In the genomic region with DNA sequence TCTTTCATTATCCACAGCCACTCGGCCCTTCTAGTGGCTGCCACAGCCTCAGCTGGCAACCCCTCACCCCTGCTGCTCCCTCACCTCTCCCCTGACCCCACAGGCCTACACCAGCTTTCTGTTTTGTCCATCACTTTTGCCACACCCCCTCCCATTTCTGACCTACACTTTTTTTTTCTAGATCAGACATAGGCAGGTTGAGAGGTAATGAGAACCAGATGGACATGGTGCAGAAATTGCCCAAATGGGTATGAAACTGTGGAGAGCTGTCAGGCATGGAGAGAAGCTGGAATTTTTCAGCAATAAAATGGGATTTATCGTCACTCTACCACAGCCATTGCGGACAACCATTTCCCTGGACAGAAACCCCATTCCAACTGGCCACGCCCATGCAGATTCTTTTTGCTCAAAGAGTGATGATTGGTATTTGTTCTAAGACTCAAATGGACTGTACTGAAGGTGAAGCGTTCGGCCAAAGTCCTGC, we compare ENCODE assay signal across 15 mouse cellular contexts.
DNase-seq lines count a peak whose midpoint lies in the region; ATAC-seq lines count a peak whose summit lies in the region.
"Had no signal": no experiment of that assay in that cellular context is flagged by ENCODE, and none has a peak within 500 bp of the region (broad histone marks: within the 10 kb centered on the region; RNA-seq: fewer than 3 reads in every experiment).

No protein-coding gene starts in this region.

- DNase-seq in cerebellum, adult 9-10 months: peak; percentile 54
- DNase-seq in kidney, postnatal 14 days: peak; percentile 23
- DNase-seq in kidney, adult 11 months: no peak
- no peak for DNase-seq in embryonic facial prominence, embryonic 14.5 days (ENCODE audit: low spot score)
- DNase-seq in mesoderm, embryonic 11.5 days (ENCODE audit: low read depth, low spot score): peak; percentile 84
- no peak for DNase-seq in heart, postnatal 10 days
- DNase-seq: adrenal gland, postnatal 10 days; kidney, postnatal 36 days; left cerebral cortex, postnatal 4 days had no signal

- no peaks in the 10 kb centered on the region for H3K9me3 ChIP-seq in embryonic facial prominence, embryonic 14.5 days (ENCODE audit: control insufficient read depth, low read length)
- H3K9me3 ChIP-seq: midbrain, embryonic 15.5 days had no signal

- H3K27ac ChIP-seq in embryonic facial prominence, embryonic 14.5 days (replicated peaks; ENCODE audit: low read depth, low read length): no peak overlapping the region
- H3K27ac ChIP-seq: liver, embryonic 14.5 days; midbrain, embryonic 15.5 days had no signal

- no peak for ATAC-seq in cerebellum, adult (ENCODE audit: insufficient number of reproducible peaks, low FRiP score, low TSS enrichment)
- 0 out of 2 replicates have a peak, but pooled peaks have one; percentile 22 for ATAC-seq in embryonic facial prominence, embryonic 14.5 days (ENCODE audit: low read depth)
- no peak for ATAC-seq in inflammation-experienced regulatory T-cells, adult 6 months
- ATAC-seq: forebrain, embryonic 14.5 days; midbrain, embryonic 15.5 days had no signal

- H3K27me3 ChIP-seq in embryonic facial prominence, embryonic 14.5 days (replicated peaks; ENCODE audit: control insufficient read depth, insufficient read depth, low read length): no peaks in the 10 kb centered on the region; the same call in 1 of the 2 replicates
- H3K27me3 ChIP-seq: CH12.LX; midbrain, embryonic 15.5 days had no signal

- H3K36me3 ChIP-seq in embryonic facial prominence, embryonic 14.5 days (ENCODE audit: control insufficient read depth, insufficient read depth, low read length): no peaks in the 10 kb centered on the region
- H3K36me3 ChIP-seq: midbrain, embryonic 15.5 days had no signal

- no peak overlapping the region for H3K9ac ChIP-seq in embryonic facial prominence, embryonic 14.5 days (ENCODE audit: low read depth, low read length)
- H3K9ac ChIP-seq: liver, embryonic 14.5 days; midbrain, embryonic 15.5 days had no signal

- H3K4me2 ChIP-seq in embryonic facial prominence, embryonic 14.5 days (ENCODE audit: low read depth, low read length): no peak overlapping the region
- H3K4me2 ChIP-seq: midbrain, embryonic 15.5 days had no signal

- intact Hi-C loops in heart, postnatal 10 days (cut with DNase I): no loop called here

- WGBS in embryonic facial prominence, embryonic 14.5 days: 41% methylated on average over 6 of the region's 6 CpGs

- no peak overlapping the region for H3K4me3 ChIP-seq in embryonic facial prominence, embryonic 14.5 days (ENCODE audit: low read depth, low read length)
- H3K4me3 ChIP-seq: midbrain, embryonic 15.5 days had no signal

- peaks cover 5% of the 10 kb centered on the region; the same call in 1 of the 2 replicates for H3K4me1 ChIP-seq in embryonic facial prominence, embryonic 14.5 days (ENCODE audit: control insufficient read depth, insufficient read depth, low read length)

Comparison
In these comparisons a context has a peak if more than half of its experiments do, and no peak if none do; other contexts are left out.
1. DNase-seq: peak in cerebellum, adult 9-10 months (single experiment), kidney, postnatal 14 days (single experiment) and mesoderm, embryonic 11.5 days (single experiment); none in kidney, adult 11 months (single experiment), embryonic facial prominence, embryonic 14.5 days (single experiment) and heart, postnatal 10 days (0 of 2).